Mouse (Mus musculus) liver, postnatal 0 days (tissue): ENCODE measurements around the gene Ntpcr.

ENCODE experiments used
- CTCF ChIP-seq: sonication (generic); IDR thresholded peaks from 2 replicates; pipeline ENCODE4 v1.5.1; 2016; ENCODE audit warnings: antibody characterized with exemption, low read depth
- EP300 ChIP-seq: IDR thresholded peaks from 2 replicates; pipeline ENCODE4 v1.6.1; 2016; ENCODE audit warnings: antibody characterized with exemption, low read depth, mild to moderate bottlenecking

- TF ChIP-seq EP300: no peak
- TF ChIP-seq CTCF: no peak
Measured at GRCm38 (mm10) chr8:125723437-125723836, 6.3 kb upstream of the Ntpcr start.
